Mouse (Mus musculus) c-Kit-positive CD71-positive TER-119-negative erythroid progenitor cells, embryonic 14.5 days (primary cell): ENCODE data around the gene Slc2a13.

Source experiments
- DNase-seq: peaks from one replicate; pipeline ENCODE4 v3.0.0-alpha.2; 2013; ENCODE audit warnings: low read depth

The Slc2a13 gene

GRCm38 (mm10) chr15:91573111-91573538 is at the start of gene Slc2a13:
Slc2a13 (minus strand) TSS chr15:91573261.
- DNase-seq, result peak; percentile 31

GRCm38 (mm10) chr15:91616016-91616415 is 43.0 kb upstream of the Slc2a13 start:
- DNase-seq, result no peak

- no peak for DNase-seq
Measured at GRCm38 (mm10) chr15:91615532-91615931, 42.5 kb upstream of the Slc2a13 start.

- DNase-seq, result no peak
Measured at GRCm38 (mm10) chr15:91613981-91614665, 41.1 kb upstream of the Slc2a13 start.

GRCm38 (mm10) chr15:91609713-91610112 is 36.7 kb upstream of the Slc2a13 start:
- DNase-seq, result peak; percentile 5

GRCm38 (mm10) chr15:91608811-91609210 is 35.8 kb upstream of the Slc2a13 start:
- no peak for DNase-seq

GRCm38 (mm10) chr15:91601197-91601596 is 28.1 kb upstream of the Slc2a13 start:
- DNase-seq, result no peak

- no peak for DNase-seq
Measured at GRCm38 (mm10) chr15:91597290-91597689, 24.2 kb upstream of the Slc2a13 start.

- peak; percentile 40 for DNase-seq
Measured at GRCm38 (mm10) chr15:91574492-91574891, 1.4 kb upstream of the Slc2a13 start.

GRCm38 (mm10) chr15:91572421-91573069 is 516 bp downstream of the Slc2a13 start:
- DNase-seq, result no peak

- no peak for DNase-seq
Measured at GRCm38 (mm10) chr15:91571981-91572380, 1.1 kb downstream of the Slc2a13 start.

- no peak for DNase-seq
Measured at GRCm38 (mm10) chr15:91566784-91567183, 6.3 kb downstream of the Slc2a13 start.

GRCm38 (mm10) chr15:91565025-91565605 is 7.9 kb downstream of the Slc2a13 start:
- DNase-seq, result no peak

GRCm38 (mm10) chr15:91561728-91562127 is 11.3 kb downstream of the Slc2a13 start:
- no peak for DNase-seq

- DNase-seq, result no peak
Measured at GRCm38 (mm10) chr15:91555336-91555736, 17.7 kb downstream of the Slc2a13 start.

GRCm38 (mm10) chr15:91548586-91549268 is 24.3 kb downstream of the Slc2a13 start:
- no peak for DNase-seq

- no peak for DNase-seq
Measured at GRCm38 (mm10) chr15:91544586-91544985, 28.5 kb downstream of the Slc2a13 start.

GRCm38 (mm10) chr15:91538439-91538838 is 34.6 kb downstream of the Slc2a13 start:
- DNase-seq, result no peak

GRCm38 (mm10) chr15:91526876-91527275 is 46.2 kb downstream of the Slc2a13 start:
- no peak for DNase-seq

GRCm38 (mm10) chr15:91526166-91526565 is 46.9 kb downstream of the Slc2a13 start:
- DNase-seq, result no peak

GRCm38 (mm10) chr15:91524451-91524850 is 48.6 kb downstream of the Slc2a13 start:
- no peak for DNase-seq

GRCm38 (mm10) chr15:91503291-91503690 is 69.8 kb downstream of the Slc2a13 start:
- DNase-seq, result no peak

GRCm38 (mm10) chr15:91502661-91503060 is 70.4 kb downstream of the Slc2a13 start:
- DNase-seq, result no peak
